Mouse (Mus musculus) mesoderm, embryonic 11.5 days (tissue): ENCODE measurements around the gene Ptbp2.

ENCODE experiments used
- DNase-seq: peaks from one replicate; pipeline ENCODE4 v3.0.0-alpha.2; 2012; ENCODE audit warnings: low read depth, low spot score

Gene Ptbp2

DNA sequence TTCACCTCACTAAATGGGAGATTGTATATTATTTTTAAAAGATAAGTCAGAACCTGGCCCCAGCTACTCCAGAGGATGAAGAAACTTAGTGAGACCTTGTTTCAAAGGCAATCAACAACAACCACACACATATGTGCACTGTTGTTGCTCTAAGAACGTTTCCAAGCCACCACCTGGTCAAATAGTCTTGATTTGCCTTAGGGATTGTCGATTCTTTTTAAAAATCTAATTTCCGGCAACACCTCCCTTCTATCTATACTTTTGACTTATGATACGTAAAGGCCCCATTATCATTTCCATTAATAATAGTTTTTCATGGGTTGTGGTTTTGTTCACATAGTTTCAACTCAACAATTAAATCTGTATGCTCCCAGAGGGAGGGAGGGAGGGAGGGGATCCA lies at the start of gene Ptbp2:
Ptbp2 (minus strand) TSS at position 101 of the 400 bp plus-strand sequence.
- no peak for DNase-seq

DNA sequence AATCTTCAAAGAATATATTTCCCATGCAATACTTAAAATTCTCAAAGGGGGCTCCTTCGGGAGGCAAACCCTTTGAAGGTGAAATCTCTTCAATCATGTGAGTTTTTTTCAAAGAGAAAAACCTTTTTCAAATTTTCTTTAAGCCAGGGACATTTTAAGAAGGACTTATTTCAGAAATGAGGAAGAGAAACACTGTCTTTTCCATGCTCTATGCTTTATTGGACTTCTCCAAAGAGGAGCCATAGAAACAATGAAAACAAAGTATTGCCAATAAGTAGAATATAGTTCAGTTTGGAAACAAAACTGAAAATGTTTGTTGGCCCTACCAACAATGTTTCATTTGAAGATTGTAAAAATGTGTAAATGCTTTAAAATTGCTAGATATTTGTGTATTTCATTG lies 30.4 kb upstream of the Ptbp2 start:
- no peak for DNase-seq

DNA sequence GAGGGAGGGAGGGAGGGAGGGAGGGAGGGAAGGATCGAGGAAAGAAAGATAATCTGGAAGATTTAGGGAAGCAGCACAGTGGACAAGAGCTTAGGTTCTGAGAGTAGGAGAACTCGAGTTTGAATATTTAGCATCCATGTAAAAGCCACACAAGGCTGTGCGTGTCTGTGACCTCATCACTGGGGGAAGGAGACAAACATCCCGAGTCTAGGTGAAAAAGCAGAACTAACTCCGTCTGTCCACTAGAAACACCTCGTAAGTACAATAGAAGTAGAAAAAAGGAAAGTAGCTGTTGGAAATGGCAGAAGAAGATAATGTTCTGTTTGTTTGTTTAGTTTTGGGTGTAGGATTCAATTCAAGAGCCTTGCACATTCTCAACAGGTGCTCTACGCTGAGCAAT lies 21.9 kb upstream of the Ptbp2 start:
- no peak for DNase-seq

DNA sequence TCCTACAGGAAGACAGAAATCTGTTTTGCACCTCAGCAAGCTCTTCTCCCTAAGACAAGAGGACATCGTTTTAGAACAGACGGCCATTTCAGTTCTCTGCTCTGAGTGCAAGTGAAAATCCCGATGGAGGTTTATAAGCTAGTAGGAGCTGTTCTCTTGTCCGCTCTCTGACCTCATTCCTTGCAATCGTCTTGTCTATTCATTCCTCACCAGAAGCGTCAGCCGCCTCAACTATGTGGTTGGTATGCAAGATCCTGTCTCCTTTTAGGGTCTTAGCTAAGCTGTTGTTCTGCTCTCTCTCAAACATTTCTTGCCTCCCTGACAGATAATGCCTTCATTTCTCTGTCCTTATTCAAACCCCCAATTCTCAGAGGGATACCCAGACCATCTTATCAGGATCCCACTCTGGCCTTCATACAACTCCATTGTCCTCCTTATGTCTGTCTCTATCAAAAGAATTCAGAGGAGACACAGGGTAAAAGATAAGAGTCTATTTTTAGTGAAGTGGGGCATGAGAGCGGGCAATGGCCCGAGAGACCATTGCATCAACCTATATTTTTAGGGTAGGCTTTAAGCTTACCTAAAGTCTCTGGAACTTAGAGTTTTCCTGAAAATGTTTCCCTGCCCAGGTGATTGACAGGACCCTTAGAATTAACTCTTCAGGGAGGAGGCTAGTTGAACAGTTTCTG lies 10.6 kb upstream of the Ptbp2 start:
- no peak for DNase-seq

DNA sequence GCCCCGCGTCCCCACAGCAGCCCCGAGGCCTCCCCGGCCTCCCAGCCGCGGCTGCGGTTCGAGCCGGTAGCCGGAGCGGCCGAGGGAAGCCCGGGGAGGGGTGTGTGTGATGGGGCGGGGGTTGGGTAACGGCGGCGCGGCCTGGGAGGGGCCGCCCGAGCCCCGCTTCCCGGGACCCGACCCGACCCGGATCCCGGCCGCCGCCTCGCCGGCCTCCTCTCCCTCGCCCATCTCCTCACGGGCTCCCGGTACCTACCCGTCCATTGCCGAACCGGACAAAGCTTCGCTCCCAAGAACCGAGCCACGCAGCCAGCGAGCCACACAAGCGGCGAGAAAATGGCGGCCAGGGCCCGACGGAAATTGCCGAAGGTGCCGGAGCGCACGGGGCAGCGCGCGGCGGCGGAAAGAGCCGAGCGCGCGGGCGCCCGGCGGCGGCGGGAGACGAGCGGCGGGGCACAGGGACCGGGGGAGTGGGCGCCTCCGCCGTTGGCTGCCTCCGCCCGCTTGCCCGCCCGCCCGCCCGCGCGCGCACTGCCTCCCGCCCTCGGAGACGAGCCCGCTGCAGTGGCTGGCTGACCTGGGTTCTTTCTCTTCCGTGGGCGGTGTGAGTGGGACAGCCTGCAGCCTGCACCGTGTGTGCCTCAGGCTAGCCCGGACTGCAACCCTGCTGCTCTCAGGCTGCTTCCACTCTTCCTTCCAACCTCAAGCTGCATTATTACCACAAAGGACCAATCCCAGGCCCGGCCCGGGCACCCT lies 1.1 kb downstream of the Ptbp2 start:
- DNase-seq, result peak; percentile 83

DNA sequence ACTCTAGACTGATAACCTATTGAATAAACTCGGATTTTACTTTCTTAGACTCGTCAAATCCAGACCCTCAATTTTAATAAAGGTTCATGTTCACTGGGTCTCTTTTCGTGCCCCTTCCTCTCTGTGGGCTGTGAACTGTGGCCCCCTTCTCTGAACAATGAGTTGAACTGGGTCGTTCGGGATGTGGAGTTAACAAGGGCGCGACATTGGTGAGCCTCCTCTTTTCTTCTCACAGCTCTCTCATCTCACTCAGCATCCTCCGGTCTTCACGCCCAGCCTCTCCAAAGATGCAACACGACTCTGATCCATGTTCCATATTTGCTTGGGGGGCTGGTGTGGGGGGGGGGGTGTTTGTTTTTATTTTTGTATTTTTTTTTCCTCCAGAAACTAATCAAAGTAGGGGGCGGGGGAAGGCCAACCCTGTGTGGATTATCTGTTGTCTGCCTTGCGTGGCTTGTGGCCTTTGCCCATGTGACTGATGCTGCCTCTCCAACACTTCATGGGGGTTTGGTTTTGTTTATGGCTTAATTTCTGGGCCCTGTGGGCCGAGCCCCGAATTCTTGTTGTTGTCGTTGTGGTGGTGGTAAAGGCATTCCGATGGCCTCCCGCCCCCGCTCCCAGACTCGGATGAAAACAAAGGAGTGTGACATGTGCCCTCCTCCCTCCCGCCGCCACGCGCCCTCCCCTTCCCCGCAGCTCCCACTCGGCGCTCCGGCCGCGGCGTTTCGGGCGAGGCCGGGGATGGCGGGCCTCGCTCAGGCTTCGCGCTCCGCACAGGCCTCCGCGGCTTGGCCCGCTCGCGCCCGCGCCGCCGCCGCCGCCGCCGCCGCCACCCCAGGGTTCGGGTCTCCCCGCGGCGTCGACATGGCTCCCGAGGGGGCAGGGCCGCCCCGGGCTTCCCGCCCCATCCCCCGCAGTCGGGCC lies 2.0 kb downstream of the Ptbp2 start:
- peak; percentile 78 for DNase-seq

DNA sequence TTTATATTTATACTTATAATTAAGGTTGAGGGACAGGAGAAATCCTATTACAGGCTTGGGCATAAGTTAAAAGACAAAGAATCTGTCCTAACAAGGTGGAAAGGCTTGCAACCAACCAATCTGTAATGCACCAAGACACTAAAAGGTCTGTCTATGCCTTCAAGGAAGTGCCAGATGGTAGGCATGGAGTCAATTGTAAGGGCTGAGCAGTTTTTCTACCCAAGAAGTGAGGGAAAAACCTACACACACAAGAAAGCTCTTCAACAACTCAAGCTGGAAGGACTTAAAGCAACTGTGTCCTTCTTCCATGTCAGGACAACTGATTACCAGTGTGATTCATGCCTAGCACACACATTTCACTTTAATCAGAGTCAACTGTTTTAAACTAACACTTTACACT lies 3.4 kb downstream of the Ptbp2 start:
- no peak for DNase-seq

DNA sequence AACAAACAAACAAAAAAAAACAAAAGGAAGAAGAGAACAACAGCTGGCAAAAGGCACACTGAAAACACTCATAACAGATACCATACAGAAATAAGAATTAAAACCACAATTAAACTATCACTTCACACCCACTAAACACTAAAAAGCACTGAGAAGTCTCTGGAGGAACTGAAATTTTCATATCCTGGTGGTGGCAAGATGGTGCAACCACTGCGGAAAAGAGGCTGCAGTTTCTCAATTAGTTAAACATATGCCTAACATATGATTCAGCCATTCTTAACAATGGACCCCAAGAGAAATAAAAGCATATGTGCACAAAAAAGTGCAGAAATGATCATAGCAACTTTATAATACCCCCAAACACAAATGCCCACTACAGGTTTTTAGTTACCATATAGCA lies 5.0 kb downstream of the Ptbp2 start:
- DNase-seq, result no peak

DNA sequence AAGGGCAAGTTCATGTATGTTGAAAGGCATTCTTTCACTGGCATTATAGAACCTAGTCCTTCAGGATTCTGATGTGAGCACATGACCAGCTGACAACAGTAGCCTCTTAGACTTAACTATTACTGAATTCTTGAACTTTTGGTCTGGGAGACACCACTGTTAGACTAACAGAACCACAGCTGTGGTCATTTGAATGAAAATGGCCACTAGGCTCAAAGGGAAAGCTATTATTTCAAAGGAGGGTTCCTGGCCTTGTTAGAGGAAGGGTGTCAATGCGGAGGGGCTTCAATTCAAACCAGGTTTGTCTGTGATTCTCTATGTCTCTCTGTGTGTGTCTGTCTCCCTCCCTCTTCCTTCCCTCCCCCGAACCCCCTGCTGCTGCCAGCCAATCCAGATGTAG lies 5.8 kb downstream of the Ptbp2 start:
- no peak for DNase-seq

DNA sequence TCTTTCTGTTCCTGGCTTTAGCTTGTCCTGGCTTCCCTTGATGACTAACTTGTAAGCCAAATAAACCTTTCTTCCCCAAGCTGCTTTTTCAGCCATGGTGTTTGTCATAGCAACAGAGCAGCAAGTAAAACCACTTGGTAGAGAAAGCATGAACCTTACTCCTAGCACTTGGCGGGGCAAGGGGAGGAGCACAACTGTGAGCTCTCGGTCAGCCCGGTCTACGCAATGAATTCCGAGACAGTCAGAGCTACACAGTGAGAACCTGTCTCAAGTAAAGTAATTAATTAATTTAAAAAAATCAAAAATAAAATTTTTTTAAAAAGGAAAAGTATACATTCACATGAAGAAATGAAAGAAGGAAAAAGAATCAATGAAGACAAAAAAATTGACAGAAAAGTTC lies 8.1 kb downstream of the Ptbp2 start:
- DNase-seq, result no peak

DNA sequence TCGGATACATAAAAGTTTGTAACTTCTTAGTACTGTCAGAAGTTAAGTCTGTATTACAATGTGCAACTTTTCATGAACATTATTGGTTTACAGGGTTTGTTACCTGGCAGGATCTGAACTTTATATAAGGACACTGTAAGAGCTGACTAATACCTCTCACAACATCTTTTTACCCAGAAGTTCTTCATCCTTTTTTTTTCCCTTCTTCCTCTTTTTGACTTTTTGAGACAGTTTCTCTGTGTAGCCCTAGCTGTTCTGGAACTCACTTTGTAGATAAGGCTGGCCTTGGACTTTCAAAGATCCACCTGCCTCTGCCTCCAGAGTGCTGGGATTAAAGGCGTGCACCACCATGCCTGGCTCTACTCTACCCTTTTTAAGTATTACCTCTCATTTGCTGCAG lies 11.5 kb downstream of the Ptbp2 start:
- DNase-seq, result no peak

DNA sequence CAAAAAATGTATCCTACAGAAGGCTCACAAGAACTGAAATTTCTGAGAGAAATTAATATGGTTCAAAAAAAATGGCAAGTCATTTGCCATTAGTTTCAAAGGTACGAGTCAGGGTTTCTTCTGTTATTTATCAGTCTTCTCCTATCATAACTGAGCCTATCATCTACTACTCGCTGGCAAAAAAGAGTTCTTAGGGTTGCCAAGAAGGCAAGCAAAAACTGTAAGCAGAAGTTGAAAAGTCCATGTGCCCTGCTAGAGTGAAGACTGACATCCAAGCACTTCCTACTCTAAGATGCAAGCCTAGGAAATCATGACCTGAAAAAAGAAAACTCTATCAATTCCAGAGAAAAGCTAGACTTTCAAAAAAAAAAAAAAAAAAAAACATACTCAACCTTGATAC lies 20.5 kb downstream of the Ptbp2 start:
- no peak for DNase-seq

DNA sequence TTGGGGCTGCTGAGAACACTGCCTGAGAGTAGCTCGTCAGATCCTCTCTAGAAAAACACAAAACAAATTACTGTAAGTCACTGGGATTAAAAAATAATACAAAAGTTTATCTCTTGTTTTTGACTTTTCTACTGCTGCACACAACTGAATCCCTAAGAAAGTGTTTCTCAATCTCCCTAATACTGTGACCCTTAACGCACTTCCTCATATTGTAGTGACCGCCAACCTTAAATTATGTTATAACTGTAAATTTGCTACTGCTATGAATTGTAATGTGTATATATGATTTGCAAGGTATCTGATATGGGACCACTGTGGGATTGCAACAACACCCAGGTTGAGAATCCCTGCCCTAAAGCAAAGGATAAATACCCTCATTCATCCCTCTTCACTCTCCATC lies 22.5 kb downstream of the Ptbp2 start:
- DNase-seq, result no peak

DNA sequence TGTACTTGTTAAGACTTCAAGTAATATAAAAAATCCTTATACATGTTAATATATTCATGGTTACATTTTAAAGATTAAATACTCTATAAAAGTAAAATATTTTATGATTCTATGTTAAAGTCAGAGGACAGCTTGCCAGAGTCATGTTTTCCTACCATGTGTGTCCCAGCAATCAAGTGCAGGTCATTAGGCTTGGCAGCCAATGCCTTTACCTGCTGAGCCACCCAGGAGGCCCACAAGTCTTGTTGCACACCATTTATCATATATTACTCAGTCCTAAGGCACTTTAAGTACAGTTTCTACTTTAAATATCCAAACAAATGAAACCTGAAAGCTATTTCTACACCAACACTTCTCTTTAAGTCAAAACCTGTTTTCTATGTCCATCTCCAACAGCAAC lies 30.5 kb downstream of the Ptbp2 start:
- DNase-seq, result no peak

DNA sequence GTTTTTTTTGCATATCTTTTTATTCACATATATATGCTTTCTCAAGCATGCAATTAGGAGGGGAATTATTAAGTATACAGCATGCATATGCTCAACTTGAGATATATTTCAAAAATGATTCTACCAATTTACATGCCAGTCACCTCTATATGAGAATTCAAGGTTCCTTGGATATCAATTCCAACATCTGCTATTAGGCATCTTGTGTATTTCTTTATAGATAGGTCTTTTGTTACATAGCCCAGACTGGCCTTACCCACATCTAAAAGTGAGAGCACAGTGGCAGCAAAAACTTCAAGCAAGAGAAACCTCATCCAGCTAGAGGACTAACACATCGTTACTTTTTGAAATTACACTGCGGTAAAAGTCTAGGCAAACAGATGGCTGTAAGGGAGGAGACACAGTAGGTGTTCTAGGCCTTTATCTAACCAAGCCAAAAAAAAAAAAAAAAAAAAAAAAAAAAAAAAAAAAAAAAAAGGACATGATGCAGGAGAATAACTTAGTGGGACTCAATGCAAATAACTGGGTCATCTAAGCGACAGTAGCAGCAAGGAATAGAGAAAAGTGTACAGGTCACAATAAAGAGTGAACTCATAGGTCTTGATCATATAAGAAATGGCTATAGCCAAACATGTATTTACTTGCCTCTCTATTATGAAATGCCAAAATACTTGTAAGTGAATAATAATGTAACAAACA lies 34.6 kb downstream of the Ptbp2 start:
- no peak for DNase-seq

DNA sequence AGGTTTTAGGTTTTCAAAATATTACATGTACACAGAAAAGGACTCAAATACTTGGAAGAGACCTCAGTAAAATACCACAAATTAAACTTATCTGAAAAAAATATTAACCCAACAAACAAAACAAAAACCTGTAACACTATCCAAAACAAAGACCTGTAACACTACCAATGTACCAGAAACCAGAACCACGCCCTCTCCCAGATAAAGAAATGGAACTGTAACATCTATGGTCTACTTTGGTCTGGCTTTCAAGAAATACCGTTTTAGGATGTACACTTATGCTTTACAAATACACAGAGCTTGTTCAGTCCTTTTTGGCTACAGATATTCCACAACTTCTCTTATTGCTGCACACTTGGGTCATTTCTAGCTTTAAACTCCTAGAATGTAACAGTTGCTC lies 35.1 kb downstream of the Ptbp2 start:
- DNase-seq, result no peak

DNA sequence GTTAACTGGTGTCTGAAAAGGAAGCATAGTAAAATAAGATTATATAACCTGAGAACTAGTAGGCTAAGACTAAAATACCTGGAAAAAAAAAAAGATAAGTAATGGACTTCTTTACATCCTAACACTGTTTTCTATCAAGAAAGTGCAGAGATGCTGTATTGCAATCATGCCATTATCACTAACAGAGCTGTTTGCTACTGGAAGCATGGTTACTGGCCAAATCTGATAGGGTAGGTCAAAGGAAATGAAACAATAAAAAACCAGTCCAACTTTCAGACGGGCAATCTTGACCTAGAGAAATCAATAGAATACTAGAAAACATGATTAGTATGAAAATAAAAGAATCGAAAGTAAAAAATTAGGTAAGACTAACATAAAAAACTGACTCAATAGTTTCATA lies 37.6 kb downstream of the Ptbp2 start:
- DNase-seq, result no peak

DNA sequence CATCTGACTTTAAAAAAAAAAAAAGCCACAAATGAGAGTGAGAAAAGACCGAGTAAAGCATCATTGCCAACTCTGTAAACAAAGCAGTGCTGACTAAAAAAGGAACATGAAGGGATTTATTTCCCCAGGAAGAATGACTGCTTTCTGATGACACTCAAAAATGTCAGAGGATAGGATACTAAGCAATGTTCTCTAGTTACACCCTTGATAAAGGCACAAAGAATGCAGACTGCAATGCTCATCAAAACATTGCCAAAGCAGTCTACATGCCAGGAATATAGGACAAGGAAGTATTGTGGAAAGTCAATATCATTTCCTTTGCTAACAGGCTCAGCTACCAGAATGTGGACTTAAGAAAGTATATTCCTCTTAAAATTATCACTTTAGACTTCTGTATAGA lies 38.5 kb downstream of the Ptbp2 start:
- no peak for DNase-seq

DNA sequence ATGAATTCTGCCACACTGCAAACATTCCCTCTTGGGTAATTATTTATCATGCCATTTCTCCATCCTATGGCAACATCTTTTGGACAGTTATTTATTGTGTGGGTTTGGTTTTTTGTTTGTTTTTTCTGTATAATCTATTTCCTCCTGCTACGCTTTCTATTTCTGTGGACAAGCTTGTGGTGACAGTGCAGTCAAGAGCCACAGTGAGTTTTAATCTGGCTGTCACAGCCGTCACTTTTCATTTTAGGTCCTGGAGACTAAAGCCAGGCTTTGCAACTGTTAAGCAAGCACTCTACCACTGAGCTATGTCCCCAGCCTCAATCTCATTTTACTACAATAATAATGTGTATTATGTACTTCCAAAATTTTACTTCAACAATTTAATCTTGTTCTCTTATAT lies 54.4 kb downstream of the Ptbp2 start:
- DNase-seq, result no peak

DNA sequence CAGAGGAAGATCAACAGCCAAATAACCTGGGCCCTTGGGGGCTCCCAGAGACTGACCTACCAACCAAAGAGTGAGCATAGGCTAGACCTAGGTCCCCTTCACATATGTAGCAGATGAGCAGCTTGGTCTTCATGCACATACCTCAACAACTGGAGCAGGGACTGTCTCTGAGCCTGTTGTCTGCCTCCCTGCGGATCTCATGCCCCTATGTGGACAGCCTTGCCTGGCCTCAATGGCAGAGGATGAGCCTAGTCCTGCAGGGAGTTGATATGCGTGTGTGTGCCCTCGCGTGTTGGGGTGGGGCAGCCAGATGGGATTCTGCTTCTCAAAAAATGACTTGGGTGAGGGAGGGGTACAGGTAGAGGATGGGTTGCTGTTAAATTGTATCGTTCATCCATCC lies 72.2 kb downstream of the Ptbp2 start:
- DNase-seq, result no peak

DNA sequence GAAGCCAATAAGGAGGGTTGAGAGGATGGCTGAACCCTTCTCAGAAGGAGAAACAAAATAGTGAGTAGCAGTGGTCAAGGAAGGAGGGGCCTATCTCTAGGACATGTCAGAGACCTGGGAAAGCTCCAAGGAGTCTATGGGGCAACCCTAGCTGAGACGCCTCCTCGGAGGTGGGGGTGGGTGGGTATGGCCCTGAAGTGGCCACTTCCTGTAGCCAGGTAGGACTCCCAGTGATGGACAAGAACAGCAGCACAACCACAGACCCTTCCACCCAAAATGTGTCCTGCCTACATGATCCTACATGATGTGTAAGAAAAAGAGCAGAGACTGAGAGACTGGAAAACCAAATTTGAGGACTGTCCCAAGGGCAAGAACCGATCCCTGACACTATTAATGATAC lies 72.8 kb downstream of the Ptbp2 start:
- no peak for DNase-seq

DNA sequence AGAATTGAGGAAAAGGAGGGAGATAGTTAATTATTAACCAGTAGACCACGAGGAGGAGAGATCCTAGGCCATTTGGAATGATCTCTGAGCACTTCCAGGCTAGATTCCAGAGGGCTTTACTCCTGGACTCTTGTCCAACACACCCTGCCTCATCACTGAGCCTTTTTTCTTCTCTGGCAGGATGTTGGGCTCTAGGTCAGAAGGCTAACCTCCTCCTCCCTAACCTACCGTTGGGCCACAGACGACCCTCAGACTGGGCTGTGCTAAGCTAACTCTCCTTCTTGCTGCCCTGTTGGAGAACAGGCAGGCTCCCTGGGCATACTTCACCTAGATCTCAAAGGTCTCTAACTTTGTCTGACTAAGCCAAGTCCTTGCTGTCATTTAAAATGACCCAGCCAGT lies 82.8 kb downstream of the Ptbp2 start:
- no peak for DNase-seq
